Mouse (Mus musculus) right cerebral cortex, postnatal 4 days (tissue): ENCODE measurements around the gene Fggy.

Experiments used
- DNase-seq: peaks from one replicate; pipeline ENCODE4 v3.0.0-alpha.2; 2022

The Fggy gene

DNA sequence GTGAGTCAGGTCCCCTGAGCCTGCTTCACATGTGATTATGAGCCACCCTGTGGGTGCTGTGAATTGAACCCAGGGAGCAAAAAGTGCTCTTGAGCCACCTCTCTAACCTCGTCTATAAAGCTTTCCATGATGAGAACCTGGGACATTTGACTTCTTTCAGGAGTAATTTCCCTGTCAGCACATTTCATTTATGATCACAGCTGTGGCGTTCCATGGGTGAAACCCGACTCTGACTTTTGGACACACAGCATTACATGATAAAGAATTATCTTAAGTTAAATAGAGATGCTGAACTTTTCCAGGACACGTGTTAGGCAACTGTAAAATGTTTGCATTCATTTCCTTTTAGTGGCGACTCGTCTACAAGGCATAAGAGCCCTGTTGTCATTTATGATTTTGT, 39.9 kb downstream of the Fggy start:
- DNase-seq, result no peak

DNA sequence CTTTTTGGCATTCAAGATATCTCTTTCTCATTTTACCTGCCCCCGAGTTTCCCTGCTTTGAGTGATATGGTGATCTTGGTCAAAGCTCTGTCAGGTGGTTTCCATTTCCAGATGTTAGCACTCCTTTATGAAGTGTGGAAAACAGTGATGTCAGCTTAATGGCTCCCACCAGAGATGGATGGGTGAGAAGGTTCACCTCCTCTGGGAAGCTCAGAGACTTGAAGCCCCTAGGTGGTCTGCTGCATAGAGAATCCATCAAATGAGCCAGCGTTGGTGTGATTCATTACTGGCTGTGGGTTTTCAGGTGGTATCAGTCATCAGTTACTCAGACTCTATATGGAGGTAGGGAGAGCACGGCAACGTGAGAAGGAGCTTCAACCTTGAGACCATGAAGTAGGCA, 44.5 kb downstream of the Fggy start:
- no peak for DNase-seq

DNA sequence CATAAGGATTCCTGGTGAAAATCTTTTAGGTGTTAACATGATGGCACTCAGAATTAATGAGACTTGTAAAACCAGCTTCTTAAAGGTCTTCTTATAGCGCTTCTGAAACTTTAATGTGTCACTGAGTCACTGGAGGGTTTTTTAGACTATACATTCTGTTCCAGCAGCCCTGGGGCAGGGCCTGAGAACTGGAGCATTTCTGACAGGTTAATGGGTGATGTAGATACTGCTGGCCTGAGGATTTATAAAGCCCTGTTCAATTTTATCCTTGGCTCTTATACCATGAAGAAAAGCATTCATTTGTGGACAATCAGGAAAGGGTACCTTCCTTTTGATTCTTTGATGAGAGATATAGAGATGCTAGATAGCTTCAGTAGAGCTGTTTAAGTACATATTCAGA, 45.9 kb downstream of the Fggy start:
- DNase-seq, result no peak

DNA sequence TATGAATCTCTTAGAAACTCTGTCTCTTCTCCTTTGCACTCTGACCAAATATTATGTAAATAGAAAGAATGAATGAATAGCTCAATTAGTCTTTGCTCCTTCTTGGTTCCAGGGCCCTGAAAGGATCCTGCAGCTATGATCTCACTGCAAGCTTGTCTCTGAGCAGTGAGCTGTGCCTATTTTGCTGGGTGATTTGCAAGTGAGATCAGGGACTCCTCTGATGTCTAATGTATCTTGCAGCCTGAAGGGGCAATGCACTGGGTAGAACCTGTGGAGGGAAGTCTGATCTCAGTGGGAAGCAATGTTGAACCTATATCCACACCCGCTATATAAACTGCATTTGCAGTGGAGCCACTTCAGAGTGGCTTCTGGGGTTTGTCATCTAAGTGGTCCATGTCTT, 53.4 kb downstream of the Fggy start:
- no peak for DNase-seq

DNA sequence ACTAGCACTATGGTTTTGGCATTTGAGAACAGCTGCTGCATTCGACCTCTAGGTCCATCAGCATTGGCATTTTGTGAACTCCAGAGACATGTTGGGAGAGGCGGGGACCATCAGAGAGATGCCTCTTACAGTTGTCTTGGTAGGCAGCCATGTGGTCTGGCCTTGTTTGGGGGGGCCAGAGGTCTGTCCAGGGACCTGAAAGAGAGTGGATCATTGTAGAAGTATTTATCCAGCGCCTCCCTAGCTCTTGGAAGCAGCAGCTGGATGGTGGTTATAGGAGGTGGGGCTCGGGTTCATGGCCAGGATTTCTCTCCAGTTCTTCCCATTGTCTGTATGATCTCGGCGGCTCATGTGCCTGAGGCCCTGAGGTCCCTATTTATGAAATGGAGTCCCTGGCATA, 54.1 kb downstream of the Fggy start:
- no peak for DNase-seq

DNA sequence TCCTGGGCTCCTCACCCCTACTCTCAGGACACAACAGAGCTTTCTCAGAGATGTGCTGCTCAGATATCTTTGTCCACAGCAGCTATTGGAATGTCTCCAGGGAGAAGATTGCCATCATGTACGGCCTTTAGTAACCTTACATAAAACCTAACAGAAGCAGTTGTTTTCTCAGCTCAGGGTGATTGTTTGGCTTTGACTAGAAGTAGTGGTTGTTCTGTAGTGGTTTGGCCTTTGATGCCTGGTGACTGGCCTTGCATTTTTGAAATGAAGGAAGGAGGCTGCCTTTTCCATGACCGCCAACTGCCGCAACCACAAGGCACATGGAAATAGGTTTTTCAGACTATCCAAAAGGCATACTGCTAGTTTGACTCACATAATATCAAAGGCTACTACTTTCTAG, 63.7 kb downstream of the Fggy start:
- no peak for DNase-seq

DNA sequence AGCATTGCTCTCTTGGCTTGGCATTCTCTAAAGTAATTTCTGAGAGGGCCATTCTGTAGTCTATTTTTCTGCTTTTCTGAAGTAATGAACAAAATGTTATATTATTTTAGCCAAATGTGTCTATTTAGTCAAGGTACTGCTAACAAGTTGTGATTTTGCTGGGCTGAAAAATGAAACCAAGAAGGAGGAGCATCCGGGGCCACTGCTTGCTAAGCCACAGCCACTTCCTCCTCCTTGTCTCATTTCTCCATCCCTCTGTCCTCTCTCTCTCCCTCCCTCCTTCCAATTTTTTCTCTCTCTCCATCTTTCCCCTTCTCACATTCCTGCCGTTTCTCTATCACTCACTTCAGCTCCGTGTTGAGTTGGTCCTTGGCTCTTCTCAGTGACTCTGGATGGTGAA, 67.4 kb downstream of the Fggy start:
- no peak for DNase-seq

DNA sequence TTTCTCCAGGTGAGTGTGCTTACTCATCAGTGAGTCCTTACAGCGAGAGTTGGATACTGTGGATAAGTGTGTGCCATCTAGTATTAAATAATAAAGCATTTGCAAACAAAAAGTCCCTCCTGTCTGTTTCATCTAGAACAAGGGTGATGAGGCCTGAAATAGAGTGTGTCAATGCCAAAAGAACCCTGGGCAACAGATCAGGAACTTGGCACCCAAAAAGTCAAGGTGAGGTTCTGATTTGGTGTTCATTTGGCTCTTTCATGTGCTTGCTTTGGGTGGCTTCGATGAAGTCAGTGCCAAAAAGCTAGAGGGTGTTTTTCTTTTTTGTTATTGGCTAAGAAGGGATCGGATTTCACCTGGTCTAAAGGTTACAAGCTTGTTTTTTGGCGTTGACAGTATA, 68.3 kb downstream of the Fggy start:
- no peak for DNase-seq

DNA sequence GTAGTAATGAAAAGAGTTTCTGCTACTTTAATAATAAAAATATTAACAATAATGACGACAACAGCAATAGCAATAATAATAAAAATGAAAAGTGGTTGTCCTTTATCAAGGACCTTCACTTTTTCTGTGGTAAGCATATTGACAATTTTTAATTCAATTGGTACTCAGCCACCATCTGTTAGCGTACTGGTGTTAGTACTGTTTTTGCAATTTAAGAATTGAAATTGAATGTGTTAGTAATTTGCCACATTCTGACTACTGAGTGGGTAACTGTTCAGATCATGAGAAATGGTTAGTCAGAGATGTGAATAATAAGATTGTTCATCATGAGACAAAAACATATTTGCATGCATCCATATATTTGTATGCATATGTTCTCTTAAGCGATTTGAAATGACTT, 68.9 kb downstream of the Fggy start:
- no peak for DNase-seq

DNA sequence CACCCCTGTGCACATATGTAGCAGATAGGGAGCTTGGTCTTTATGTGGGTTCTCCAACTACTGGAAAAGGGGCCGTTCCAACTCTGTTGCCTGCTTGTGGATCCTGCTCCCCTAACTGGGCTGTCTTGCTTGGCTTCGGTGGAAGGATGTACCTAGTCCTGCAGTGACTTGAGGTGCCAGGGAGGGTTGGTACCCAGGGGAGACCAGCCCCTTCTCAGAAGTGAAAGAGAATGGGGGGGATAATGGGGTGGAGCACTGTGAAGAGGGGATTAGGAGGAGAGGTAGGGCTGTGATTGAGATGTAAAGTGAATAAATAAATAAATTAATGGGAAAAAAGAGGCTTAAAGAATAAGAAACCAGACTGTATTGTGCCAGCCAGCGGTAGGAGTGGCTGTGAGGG, 77.6 kb downstream of the Fggy start:
- no peak for DNase-seq

DNA sequence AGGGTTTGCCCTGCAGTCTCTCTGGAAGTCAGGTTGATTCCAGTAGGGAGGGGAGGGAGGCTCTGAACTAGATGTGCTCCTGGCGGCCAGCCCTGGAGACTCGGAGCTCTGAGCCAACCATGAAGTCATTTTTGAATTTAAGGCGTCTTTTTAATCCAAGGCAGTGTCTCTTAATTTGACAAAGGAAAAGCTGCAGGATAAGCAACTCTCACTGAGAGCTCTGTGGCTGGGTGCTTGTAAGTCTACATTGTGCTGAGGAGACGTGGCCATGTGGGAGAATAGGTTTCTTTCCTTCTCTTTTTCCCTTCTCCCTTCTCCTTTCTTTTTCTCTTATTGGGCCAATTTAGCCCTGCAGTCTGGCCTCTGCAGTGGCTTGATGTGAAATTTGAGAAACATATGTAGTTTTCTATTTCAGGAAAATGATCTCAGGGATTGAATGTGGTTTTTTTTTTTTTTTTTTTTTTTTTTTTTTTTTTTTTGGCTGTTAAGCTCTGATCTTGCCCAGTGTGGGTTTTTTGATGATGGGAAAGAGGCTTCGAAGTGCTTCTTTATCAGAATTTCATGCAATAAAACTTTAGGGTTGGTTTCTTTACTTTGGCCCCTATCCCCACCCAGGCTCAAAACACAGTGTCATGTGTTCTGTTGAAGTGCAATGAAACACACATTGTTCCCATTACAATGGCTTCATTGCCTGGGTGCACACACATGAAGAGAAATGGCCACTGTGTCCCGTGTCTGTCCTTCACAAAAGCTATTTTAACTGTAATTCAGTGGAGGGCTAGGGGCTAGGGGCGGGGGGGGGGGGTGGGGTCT, 79.8 kb downstream of the Fggy start:
- peak; percentile 53 for DNase-seq

DNA sequence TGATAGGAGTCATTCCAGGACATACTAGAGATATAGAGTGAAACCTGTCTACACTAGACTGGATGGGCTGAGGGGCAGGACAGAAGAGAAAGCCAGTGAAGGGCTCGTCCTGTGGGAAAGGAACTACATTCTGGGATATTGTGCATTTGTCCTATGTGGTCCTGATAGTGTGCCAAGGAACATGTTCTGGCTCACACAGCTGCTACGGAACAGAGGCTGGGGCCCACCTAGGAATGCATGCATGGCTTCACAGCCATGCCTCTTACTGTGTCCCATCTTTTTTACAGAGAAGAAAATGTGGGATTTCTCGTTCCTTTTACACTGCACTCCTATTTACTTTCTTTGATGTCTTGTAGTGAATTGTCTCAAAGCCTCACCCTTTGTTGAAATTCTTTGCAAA, 80.8 kb downstream of the Fggy start:
- no peak for DNase-seq

DNA sequence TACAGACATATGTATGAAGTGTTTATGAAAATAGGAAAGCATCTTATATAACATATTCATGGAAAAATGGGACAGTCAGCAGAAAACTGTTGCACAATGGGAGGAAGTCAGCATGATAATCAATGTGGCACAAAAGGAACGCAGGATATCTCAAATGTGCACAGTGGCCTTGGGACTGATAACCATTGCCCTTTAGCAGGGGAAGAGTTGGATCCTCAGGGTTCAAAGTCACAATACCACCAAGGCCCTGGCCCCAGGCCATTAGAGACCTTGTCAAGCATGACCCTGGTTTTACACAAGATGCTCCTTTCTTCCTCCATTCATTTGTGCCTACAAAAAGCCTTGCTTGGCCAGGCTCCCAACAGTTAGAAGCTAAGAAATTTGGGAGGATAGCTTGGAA, 83.5 kb downstream of the Fggy start:
- no peak for DNase-seq

DNA sequence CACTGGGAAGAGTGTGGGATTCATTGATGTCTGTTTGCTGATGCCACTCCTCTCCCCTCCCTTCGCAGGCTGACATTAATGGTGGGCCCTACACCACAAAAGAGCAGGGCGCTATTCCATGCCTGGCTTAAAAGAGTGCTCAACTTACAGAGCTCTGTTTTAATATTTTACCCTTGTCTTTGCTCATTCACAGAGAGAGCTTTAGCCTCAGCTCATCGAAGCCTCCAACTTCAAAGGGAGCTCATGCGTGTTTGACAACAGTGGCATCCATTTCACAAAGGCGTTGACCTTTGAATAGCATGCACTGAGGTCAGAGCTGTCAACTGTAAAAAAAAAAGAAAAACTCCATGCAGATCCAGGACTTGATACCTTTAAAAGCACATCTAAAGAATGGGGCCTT, 86.7 kb downstream of the Fggy start:
- no peak for DNase-seq

DNA sequence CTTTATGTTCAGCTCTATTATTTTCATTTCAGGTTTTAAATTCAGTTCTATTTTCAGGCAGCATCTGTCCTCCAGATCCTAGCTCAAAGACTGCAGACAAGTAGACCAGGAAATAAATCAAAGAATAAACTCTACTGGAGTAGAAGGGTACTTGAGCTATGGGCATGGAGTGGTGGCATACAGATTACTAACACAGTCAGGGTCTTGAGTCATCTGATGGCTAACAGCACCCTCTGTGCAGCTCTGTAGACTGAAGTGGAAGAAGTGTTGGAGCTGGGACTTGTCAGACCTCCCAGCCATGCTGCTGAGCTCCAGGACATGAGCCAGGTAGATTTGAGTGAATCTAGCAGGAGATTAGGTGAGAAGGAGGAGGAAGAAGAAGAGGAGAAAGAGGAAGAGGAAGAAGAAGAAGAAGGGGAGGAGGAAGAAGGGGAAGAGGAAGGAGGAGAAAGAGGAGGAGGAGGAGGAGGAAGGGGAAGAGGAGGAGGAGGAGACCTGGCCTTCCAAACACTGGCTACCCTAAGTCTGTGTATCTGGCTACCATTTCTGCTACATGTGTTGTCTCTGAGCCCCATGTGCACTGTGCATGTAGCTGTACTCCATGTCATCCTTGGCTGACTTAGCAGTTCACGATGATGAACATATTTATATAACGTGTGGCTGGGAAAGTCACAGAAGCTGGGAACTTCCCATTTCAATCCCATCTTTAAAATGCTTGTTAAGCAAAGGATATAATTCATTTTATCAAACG, 91.7 kb downstream of the Fggy start:
- DNase-seq, result no peak

DNA sequence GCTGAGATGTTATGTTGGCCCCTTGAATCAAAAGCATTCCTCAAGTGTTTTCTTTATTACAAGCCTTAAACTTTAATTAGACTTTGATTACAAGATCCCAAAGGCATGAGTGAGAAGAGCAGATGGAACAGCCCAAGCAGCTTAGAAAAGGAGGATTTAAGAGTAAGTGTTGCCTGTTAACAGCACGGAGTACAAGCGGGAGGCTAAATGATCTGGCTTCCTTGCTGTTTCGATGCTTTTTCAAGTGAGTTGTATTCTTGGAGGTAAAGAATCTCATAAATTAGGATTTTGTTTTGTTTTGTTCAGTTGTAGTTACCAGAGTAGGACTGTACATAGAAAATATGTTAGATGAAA, 92.2 kb downstream of the Fggy start:
- DNase-seq, result no peak

DNA sequence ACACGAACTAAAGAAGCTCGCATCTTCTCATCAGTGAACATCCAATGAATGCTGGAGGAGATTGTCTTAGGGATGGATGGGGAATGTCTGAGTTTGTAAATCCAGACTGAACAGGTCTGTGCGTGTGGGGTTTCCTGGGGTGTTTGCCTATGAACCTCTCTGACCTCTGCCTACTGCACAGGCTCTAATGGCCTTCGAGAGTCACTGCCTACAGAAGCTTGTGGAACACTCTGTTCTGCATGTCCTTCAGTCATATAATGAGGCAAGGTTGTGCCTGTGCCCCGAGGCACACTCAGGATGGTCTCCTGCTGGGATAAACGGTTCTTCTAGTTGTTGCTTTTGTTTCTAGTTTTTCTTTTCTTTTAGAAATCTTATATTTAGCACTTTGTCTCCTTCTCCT, 92.7 kb downstream of the Fggy start:
- no peak for DNase-seq

DNA sequence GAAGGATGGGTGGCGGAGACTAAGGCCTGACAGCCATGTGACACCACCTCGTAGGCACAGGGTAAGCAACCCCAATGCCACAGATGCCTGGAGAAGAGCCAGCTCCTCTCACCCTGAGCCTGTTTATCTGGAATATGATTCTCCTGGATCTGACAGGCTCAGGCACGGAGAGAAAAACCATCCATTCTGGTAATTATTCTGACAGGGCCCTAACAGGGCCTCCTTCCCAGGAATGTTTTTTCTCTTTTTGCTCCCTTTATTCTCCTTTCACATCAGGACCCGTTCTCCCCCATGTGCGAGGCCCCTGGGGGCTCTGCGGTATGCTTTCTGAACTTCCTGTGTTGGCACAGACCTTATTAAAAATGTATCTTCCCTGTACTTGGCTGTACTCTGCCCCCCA, 94.7 kb downstream of the Fggy start:
- no peak for DNase-seq

DNA sequence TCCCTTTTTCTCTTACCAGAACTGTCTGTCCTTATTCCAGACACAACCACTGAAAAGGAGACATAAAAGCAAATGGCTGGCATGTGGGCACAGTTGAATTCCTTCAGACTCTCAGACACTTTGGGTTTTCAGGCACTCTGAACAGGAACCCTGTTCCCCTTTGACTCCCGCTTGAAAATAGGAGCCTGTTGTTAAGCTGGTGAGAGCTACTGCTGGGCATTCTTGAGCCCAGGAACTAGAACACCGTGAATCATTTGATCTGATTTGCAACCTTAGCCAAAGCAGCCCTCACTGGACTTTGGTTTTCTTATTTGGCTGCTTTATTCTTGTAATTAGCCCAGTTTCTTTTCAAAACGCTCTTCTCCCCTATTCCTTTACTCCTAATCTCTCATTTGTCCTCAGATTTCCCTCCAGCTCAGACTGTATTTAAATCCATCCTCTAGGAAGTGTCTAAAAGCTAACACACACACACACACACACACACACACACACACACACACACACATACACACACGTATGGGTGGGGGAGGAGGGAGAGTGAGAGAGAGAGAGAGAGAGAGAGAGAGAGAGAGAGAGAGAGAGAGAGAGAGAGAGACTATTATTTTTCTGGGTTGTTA, 96.1 kb downstream of the Fggy start:
- no peak for DNase-seq

DNA sequence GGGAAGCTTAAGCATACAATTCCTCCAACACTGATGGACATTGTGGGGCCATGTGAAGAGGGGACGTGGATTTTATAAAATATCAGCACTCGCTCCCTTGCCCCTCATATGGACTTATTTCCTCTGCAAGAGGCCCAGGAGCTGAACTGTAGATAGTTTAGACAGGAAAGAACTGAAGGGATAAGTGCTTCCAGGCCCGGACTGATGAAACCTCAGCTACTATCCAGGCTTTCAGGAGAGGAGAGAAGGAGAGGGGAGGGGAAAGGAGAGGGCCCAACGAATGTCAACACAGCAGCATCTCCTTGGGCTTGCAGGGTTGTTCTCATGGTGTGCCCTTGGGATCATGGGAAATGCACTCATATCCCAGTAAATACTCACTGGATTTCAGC, 96.6 kb downstream of the Fggy start:
- no peak for DNase-seq

DNA sequence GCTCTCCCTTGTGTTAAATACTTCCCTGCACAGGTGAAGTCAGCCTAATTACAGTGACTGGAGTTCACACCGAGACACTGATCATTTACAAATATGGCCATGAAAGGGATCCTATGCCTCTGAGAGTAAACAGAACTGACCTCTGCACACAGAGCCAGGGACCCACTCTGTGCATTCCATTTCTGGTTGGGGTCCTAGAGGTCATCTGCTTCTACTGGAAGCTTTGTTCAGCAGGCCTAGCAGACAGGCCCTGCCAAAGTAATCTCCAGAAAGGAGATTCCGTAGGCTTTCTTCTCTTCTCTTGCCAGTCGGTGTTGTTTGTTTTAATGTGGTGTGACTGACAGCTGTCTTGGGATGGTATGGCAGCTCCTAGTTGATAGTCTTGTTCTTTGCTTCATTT, 101.7 kb downstream of the Fggy start:
- no peak for DNase-seq

DNA sequence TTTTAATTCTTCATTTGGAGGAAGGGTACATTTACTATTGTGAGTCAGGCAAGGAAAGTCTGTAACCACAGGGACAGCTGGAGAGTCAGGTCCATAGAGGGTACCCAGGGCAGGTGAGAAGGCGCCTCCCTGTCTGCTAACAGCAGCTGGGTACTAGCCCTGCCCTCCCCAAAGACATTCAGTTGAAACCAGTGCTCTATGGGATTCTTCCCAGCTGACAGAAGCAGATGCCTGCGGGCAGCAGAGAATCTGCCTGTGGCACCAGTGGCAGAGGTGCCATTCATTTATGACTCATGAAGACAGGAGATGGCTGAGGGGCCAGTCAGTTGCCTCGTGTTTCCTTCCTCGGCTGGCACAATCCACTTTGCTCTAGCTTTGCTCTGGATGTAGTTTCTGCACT, 106.3 kb downstream of the Fggy start:
- DNase-seq, result no peak

DNA sequence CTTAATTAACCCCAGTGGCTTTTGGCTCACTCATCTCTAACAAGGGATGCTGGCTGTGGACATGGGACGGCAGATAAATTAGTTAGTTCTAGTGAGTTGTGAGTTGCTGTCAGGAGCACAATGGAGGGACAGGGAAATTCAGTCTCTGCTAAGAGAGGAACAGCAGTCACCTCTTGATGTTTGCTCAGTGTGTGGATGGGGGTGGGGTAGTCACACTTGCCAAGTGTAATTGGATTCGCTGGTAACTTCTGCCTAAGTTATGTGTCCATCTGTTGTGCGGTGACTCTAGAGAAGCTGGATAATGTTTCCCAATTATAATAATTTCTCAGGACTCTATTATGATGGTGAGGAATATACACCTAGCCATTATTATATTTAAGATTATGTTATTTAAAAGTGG, 107.0 kb downstream of the Fggy start:
- DNase-seq, result no peak

DNA sequence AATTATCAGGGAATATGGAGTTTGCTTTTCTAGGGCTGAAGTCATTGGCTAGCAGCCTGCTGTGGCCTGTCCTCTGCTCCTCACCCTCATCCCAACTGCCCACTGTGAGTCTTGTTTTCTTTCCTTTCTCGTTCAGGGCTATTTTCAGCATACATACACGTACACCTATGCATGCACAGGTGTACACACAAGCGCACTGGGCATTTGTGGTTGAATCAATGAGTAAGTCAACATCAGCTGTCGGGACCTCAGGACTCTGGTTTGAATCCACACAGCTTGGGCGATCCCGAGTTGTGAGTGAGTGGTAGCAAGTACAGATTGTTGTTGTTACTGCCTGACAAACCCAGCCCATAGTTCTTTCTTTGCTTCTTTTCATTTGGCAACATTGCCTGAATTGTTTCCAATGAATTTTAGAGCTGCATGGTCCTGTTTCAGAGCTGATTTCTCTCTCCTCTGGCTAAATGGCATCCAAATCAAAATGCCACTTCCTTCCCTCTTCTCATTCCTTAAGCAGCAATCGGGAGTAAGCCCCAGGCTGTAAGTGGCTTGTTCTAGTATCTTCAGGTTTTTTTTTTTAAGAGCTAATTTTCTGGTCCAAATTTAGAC, 109.1 kb downstream of the Fggy start:
- no peak for DNase-seq
